ENCODE assay signal across 22 mouse cellular contexts in the genomic region with DNA sequence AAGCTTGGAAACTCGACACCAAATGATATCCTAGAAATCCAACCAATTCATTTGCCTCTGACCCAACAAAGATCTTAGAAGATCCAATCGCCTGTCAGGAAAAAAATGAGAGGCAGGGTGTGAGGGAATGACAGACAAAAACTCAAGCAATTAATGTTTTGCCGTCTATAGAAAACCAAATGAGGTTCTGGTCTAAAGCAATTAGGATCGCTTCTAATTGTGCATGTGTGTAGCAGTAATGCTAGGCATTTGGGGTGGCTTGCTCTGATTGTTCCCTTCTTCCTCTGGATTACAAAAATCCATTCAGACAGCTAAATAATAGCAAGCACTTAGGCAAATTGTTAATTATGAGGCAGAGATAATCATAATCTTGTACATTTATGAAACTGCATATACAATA.
DNase-seq lines count a peak whose midpoint lies in the region; ATAC-seq and TF ChIP-seq lines count a peak whose summit lies in the region.
"Had no signal": no experiment of that assay in that cellular context is flagged by ENCODE, and none has a peak within 500 bp of the region (broad histone marks: within the 10 kb centered on the region; RNA-seq: fewer than 3 reads in every experiment).

No protein-coding gene starts in this region.

- H3K4me3 ChIP-seq in forebrain, embryonic 13.5 days: no peak overlapping the region
- H3K4me3 ChIP-seq in forebrain, embryonic 12.5 days (replicated peaks): no peak overlapping the region
- no peak overlapping the region for H3K4me3 ChIP-seq in midbrain, embryonic 13.5 days (replicated peaks)
- H3K4me3 ChIP-seq in liver, embryonic 12.5 days: no peak overlapping the region
- H3K4me3 ChIP-seq: heart, adult 2 months; heart, embryonic 10.5 days; heart, embryonic 13.5 days; hindbrain, embryonic 12.5 days; hindbrain, embryonic 15.5 days had no signal

- no peak overlapping the region for H3K4me2 ChIP-seq in forebrain, embryonic 13.5 days
- no peak overlapping the region for H3K4me2 ChIP-seq in forebrain, embryonic 12.5 days
- no peak overlapping the region for H3K4me2 ChIP-seq in midbrain, embryonic 13.5 days (replicated peaks)
- H3K4me2 ChIP-seq in liver, embryonic 12.5 days: no peak overlapping the region
- H3K4me2 ChIP-seq: heart, embryonic 13.5 days; hindbrain, embryonic 12.5 days; hindbrain, embryonic 15.5 days had no signal

- H3K9me3 ChIP-seq in forebrain, embryonic 13.5 days (replicated peaks): no peaks in the 10 kb centered on the region
- no peaks in the 10 kb centered on the region for H3K9me3 ChIP-seq in forebrain, embryonic 12.5 days
- no peaks in the 10 kb centered on the region for H3K9me3 ChIP-seq in midbrain, embryonic 13.5 days
- no peaks in the 10 kb centered on the region for H3K9me3 ChIP-seq in liver, embryonic 12.5 days (replicated peaks)
- H3K9me3 ChIP-seq: G1E; heart, embryonic 10.5 days; heart, embryonic 13.5 days; hindbrain, embryonic 12.5 days; hindbrain, embryonic 15.5 days had no signal

- H3K4me1 ChIP-seq in forebrain, embryonic 13.5 days: no peaks in the 10 kb centered on the region
- no peaks in the 10 kb centered on the region for H3K4me1 ChIP-seq in forebrain, embryonic 12.5 days
- no peaks in the 10 kb centered on the region for H3K4me1 ChIP-seq in midbrain, embryonic 13.5 days (replicated peaks)
- no peaks in the 10 kb centered on the region for H3K4me1 ChIP-seq in liver, embryonic 12.5 days
- H3K4me1 ChIP-seq: heart, embryonic 10.5 days; heart, embryonic 13.5 days; hindbrain, embryonic 12.5 days; hindbrain, embryonic 15.5 days had no signal

- peak; percentile 75 for ATAC-seq in forebrain, embryonic 13.5 days
- no peak; the same call in 1 of the 2 replicates for ATAC-seq in forebrain, embryonic 12.5 days (ENCODE audit: low FRiP score)
- no peak for ATAC-seq in midbrain, embryonic 13.5 days
- ATAC-seq in liver, embryonic 12.5 days: no peak
- ATAC-seq: intestine, postnatal 0 days had no signal

- H3K27ac ChIP-seq in forebrain, embryonic 13.5 days: no peak overlapping the region
- H3K27ac ChIP-seq in forebrain, embryonic 12.5 days: no peak overlapping the region
- no peak overlapping the region for H3K27ac ChIP-seq in midbrain, embryonic 13.5 days
- H3K27ac ChIP-seq in liver, embryonic 12.5 days: no peak overlapping the region
- H3K27ac ChIP-seq: heart, adult 2 months; heart, embryonic 10.5 days; heart, embryonic 13.5 days; hindbrain, embryonic 12.5 days; hindbrain, embryonic 15.5 days had no signal

- DNase-seq in brain, embryonic 14.5 days (ENCODE audit: low read depth): peak; percentile 72
- DNase-seq in retina, embryonic 14.5 days (ENCODE audit: low spot score): peak; percentile 62
- DNase-seq: adrenal gland, adult 8-10 months; adrenal gland, postnatal 25 days; B cell, adult 2 months; cerebellum, adult 18-20 months; cerebellum, adult 9-10 months; cerebellum, postnatal 14 days; gastrocnemius, postnatal 25 days; heart, adult 2 months; kidney, adult 2 months had no signal

- no peak for TF ChIP-seq POLR2A in brain, embryonic 14.5 days (IDR thresholded peaks at IDR 0.05; ENCODE audit: borderline replicate concordance, extremely low read depth, insufficient read depth, insufficient read length, poor library complexity, severe bottlenecking)

- no peak for TF ChIP-seq CTCF in brain, embryonic 14.5 days (IDR thresholded peaks at IDR 0.05; ENCODE audit: borderline replicate concordance, extremely low read depth, insufficient read depth, insufficient read length)

- 31% methylated on average over 4 of the region's 4 CpGs for WGBS in forebrain, embryonic 13.5 days
- WGBS in forebrain, embryonic 12.5 days: 47% methylated on average over 4 of the region's 4 CpGs
- 69% methylated on average over 4 of the region's 4 CpGs for WGBS in midbrain, embryonic 13.5 days
- WGBS in liver, embryonic 12.5 days (ENCODE audit: insufficient replicate concordance): 66% methylated on average over 4 of the region's 4 CpGs

- no peaks in the 10 kb centered on the region for H3K27me3 ChIP-seq in forebrain, embryonic 13.5 days
- no peaks in the 10 kb centered on the region for H3K27me3 ChIP-seq in forebrain, embryonic 12.5 days
- H3K27me3 ChIP-seq in midbrain, embryonic 13.5 days: no peaks in the 10 kb centered on the region
- no peaks in the 10 kb centered on the region for H3K27me3 ChIP-seq in liver, embryonic 12.5 days (replicated peaks)
- H3K27me3 ChIP-seq: CH12.LX; heart, embryonic 13.5 days; hindbrain, embryonic 12.5 days; hindbrain, embryonic 15.5 days had no signal

- no peaks in the 10 kb centered on the region for H3K36me3 ChIP-seq in forebrain, embryonic 13.5 days (ENCODE audit: poor library complexity, severe bottlenecking)
- H3K36me3 ChIP-seq in forebrain, embryonic 12.5 days (replicated peaks): no peaks in the 10 kb centered on the region
- no peaks in the 10 kb centered on the region for H3K36me3 ChIP-seq in midbrain, embryonic 13.5 days
- H3K36me3 ChIP-seq in liver, embryonic 12.5 days: no peaks in the 10 kb centered on the region
- H3K36me3 ChIP-seq: G1E; heart, embryonic 10.5 days; heart, embryonic 13.5 days; hindbrain, embryonic 12.5 days; hindbrain, embryonic 15.5 days had no signal

- H3K9ac ChIP-seq in forebrain, embryonic 13.5 days: no peak overlapping the region
- no peak overlapping the region for H3K9ac ChIP-seq in forebrain, embryonic 12.5 days
- no peak overlapping the region for H3K9ac ChIP-seq in midbrain, embryonic 13.5 days (replicated peaks)
- no peak overlapping the region for H3K9ac ChIP-seq in liver, embryonic 12.5 days
- H3K9ac ChIP-seq: heart, embryonic 13.5 days; hindbrain, embryonic 12.5 days; hindbrain, embryonic 15.5 days had no signal
